Mouse (Mus musculus): ENCODE measurements around the gene Tcaf1.

Gene Tcaf1

GRCm38 (mm10) chr6:42709291-42710211 is at the start of gene Tcaf1:
TSS of gene Tcaf1 (minus strand) at chr6:42710088.
- DNase-seq (ENCODE audit: low read depth, low spot score): peak; percentile 95

- no peak for DNase-seq (ENCODE audit: low read depth, low spot score)
Observed at GRCm38 (mm10) chr6:42756104-42756503, 46.2 kb upstream of the Tcaf1 start, which contains the start of gene Olfr38. TSS of gene Olfr38 (plus strand) at chr6:42756404.

GRCm38 (mm10) chr6:42747846-42748245 is 38.0 kb upstream of the Tcaf1 start:
- DNase-seq (ENCODE audit: low read depth, low spot score): no peak

GRCm38 (mm10) chr6:42742303-42742702 is 32.4 kb upstream of the Tcaf1 start:
- DNase-seq (ENCODE audit: low read depth, low spot score): peak; percentile 31

- no peak for DNase-seq (ENCODE audit: low read depth, low spot score)
Observed at GRCm38 (mm10) chr6:42739071-42739470, 29.2 kb upstream of the Tcaf1 start, which contains the start of gene Olfr453. TSS of gene Olfr453 (plus strand) at chr6:42739371.

- no peak for DNase-seq (ENCODE audit: low read depth, low spot score)
Observed at GRCm38 (mm10) chr6:42717973-42718372, 8.1 kb upstream of the Tcaf1 start.

- DNase-seq (ENCODE audit: low read depth, low spot score): no peak
Observed at GRCm38 (mm10) chr6:42714668-42715067, 4.8 kb upstream of the Tcaf1 start.

- DNase-seq (ENCODE audit: low read depth, low spot score): peak; percentile 74
Observed at GRCm38 (mm10) chr6:42692517-42693190, 17.2 kb downstream of the Tcaf1 start.

- peak; percentile 60 for DNase-seq (ENCODE audit: low read depth, low spot score)
Observed at GRCm38 (mm10) chr6:42692154-42692516, 17.8 kb downstream of the Tcaf1 start.

- DNase-seq (ENCODE audit: low read depth, low spot score): no peak
Observed at GRCm38 (mm10) chr6:42689761-42690160, 20.1 kb downstream of the Tcaf1 start.

- DNase-seq (ENCODE audit: low read depth, low spot score): no peak
Observed at GRCm38 (mm10) chr6:42687907-42688306, 22.0 kb downstream of the Tcaf1 start.

- DNase-seq (ENCODE audit: low read depth, low spot score): peak; percentile 64
Observed at GRCm38 (mm10) chr6:42680077-42680476, 29.8 kb downstream of the Tcaf1 start.

GRCm38 (mm10) chr6:42676011-42676410 is 33.9 kb downstream of the Tcaf1 start:
- no peak for DNase-seq (ENCODE audit: low read depth, low spot score)

GRCm38 (mm10) chr6:42671767-42672166 is 38.1 kb downstream of the Tcaf1 start:
- DNase-seq (ENCODE audit: low read depth, low spot score): no peak

- no peak for DNase-seq (ENCODE audit: low read depth, low spot score)
Observed at GRCm38 (mm10) chr6:42667722-42668121, 42.2 kb downstream of the Tcaf1 start.

GRCm38 (mm10) chr6:42661739-42662138 is 48.1 kb downstream of the Tcaf1 start:
- DNase-seq (ENCODE audit: low read depth, low spot score): no peak

- DNase-seq (ENCODE audit: low read depth, low spot score): peak; percentile 17
Observed at GRCm38 (mm10) chr6:42644912-42645549, 64.9 kb downstream of the Tcaf1 start, which contains the start of gene Tcaf2. TSS of gene Tcaf2 (minus strand) at chr6:42645254.

- no peak for DNase-seq (ENCODE audit: low read depth, low spot score)
Observed at GRCm38 (mm10) chr6:42634393-42634792, 75.5 kb downstream of the Tcaf1 start.

- DNase-seq (ENCODE audit: low read depth, low spot score): no peak
Observed at GRCm38 (mm10) chr6:42631395-42631794, 78.5 kb downstream of the Tcaf1 start.

All from telencephalon, adult 2 months (tissue).